Mouse (Mus musculus) lung, adult 2 months (tissue): Measurements from ENCODE around the gene Gse1.

Experiments used
- CTCF ChIP-seq: fragments of 200-500 bp; IDR thresholded peaks from 2 replicates; pipeline ENCODE4 v1.5.1; 2011; ENCODE audit warnings: mild to moderate bottlenecking, low read length, control low read depth; ENCODE audit not compliant: insufficient read depth
- POLR2A ChIP-seq: fragments of 200-500 bp; IDR thresholded peaks from 2 replicates; pipeline ENCODE4 v1.6.1; 2011; ENCODE audit warnings: low read depth, mild to moderate bottlenecking, control low read depth, low read length, borderline replicate concordance; ENCODE audit errors: extremely low read depth

GRCm38 (mm10) chr8:120276891-120277426, 48.7 kb downstream of the Gse1 start:
- no peak for TF ChIP-seq CTCF
- TF ChIP-seq POLR2A, result no peak
